Mouse (Mus musculus): ENCODE results near the gene Lmbr1l.
A peak's percentile ranks its signal among the peaks of the same experiment; 100 is the strongest.
"Not testable (repeated sequence)": the region's sequence is repeated elsewhere in the genome, so short reads cannot be mapped to it uniquely, and the experiment has no call there.

The Lmbr1l gene

DNA sequence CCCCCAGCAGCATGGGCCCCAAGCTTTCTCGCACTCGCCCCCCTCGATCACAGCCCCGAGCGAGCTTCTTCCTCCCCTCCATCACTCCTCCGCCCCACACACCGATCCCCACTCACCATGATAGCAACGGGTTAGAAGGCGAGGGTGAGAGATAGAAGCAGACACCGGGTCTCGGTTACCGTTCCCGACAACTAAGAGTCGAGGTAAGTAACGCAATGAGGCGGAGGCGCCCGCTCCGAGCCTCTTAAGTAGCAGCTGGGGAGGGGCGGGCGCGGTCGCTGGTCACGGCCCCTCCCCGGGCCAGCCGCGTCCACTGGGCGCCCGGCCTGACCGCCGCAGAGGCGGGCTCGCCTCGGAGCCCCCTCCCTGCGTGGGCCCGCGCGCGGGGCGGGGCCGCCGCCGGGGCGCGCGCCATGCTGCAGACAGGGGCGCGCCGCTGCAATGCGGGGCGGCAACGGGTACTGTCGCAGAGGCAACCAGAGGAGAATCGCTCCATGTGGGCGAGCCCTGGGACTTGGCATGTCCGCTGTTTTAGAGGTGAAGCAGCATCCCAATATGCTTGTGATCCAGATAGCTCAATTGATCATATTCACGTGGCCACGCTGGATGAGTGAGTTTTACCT is 16.3 kb upstream of the Lmbr1l start, which contains the start of gene Tuba1b:
Gene Tuba1b, minus strand, starts transcription at position 349 of the 623 bp plus-strand sequence.
- DNase-seq: peak; percentile 75 to 80

- peak; percentile 87 to 92 for DNase-seq
These were observed 15.8 kb upstream of the Lmbr1l start for GRCm38 (mm10) chr15:98933833-98934216.

GRCm38 (mm10) chr15:98933004-98933671 is 15.1 kb upstream of the Lmbr1l start:
- DNase-seq: peak in 1 of 2 experiments; percentile 36

GRCm38 (mm10) chr15:98930998-98931397 is 13.0 kb upstream of the Lmbr1l start:
- DNase-seq: no peak

DNA sequence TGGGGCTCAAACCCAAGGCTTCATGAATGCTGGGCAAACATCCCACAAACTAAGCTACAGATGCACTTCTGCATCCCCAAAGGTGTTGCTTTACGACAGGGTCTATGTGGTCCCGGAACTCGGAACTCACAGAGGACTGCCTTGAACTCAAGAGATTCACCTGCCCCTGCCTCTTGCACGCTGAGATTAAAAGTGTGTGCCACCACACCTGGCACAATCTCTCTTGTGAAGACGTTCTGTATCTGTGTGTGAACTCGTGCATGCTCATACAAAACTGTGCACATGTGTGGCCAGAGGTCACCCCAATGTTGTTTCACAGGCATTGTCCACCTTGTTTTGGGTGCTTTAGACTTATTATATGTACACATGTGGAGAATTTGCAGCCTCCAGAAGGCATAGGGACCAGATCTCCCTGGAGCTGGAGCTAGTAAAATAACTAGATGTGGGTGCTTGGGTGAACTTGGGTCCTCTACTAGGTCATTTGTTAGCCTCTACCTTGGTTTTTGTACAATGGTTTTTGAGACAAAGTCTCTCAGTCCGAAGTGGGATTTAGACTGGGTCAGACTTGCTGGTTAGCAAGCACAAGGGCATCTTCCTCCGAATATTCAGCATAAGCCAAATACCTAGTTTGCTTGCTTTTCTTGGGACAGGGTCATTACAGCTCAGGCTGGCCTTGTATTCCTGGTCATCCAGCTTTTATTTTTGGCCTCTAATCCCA is 12.1 kb upstream of the Lmbr1l start:
- DNase-seq: no peak

DNA sequence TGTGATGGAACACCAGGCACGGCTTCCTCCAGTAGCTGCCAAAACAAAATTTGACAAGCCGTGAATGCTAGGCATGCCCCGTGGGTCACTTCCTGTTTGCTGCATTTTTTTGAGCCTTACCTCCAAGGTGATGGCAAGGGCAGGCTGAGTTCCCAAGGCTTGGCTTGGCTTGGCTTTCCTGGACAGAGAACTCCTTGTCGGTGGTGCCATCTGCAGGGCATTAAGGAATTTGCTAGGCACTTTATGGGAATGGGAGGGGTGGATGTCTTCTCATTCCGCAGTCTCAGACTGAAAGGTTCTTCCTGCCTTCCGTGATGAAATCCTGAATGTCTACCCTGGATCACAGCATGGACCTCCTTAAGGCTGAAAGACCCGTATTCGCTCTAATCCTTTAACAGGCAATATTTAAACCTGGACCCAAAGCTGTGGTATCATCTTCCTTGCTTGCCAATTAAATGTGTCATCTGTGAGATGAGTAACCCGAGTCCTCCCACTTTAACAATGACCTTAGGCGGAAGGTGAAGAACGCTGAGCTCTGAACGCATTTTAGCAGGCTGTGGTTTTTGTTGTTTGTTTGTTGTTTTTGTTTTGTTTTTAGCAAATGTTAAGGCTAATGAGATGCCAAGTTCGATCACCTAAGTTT is 10.7 kb upstream of the Lmbr1l start:
- DNase-seq: no peak

- no peak for DNase-seq
These were observed 9.5 kb upstream of the Lmbr1l start for GRCm38 (mm10) chr15:98927566-98927965.

DNA sequence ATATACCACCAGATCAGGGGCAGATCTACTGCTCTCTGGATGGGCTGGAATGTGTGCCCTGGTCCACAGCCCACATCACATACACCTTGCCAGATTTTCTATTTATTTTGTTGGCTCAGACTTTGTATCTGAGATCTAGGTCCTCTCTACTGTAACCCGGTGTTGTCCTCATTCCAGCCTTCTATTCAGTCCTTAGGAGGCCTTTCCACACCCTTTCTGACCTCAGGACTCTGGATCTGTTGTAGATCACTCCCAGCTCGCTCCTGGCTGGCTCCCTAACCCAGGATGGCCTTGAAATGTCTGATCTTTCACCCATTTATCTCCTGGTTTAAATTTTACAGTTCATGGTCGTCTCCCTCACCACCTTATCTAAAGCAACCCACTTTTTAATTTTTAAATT is 6.7 kb upstream of the Lmbr1l start:
- DNase-seq: no peak

- DNase-seq: no peak
These were observed 5.1 kb upstream of the Lmbr1l start for GRCm38 (mm10) chr15:98923031-98923537.

- no peak for DNase-seq
These were observed 4.5 kb upstream of the Lmbr1l start for GRCm38 (mm10) chr15:98922581-98922980.

- DNase-seq: no peak
These were observed 3.5 kb upstream of the Lmbr1l start for GRCm38 (mm10) chr15:98921510-98921909.

DNA sequence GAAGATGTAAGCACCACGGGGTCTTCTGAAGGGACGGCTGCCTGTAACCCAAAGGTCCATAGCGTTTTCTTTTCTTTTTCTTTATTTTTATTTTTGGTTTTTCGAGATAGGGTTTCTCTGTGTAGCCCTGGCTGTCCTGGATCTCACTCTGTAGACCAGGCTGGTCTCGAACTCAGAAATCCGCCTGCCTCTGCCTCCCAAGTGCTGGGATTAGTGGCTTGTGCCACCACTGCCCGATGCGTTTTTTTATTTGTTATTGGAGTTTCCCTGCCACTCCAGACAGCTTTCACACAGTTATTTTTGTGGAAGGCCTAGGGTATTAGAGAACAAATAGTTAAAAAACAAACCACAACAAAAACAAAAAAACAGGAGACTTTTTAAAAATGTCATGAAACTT is 466 bp upstream of the Lmbr1l start:
- not testable (repeated sequence) for DNase-seq

DNA sequence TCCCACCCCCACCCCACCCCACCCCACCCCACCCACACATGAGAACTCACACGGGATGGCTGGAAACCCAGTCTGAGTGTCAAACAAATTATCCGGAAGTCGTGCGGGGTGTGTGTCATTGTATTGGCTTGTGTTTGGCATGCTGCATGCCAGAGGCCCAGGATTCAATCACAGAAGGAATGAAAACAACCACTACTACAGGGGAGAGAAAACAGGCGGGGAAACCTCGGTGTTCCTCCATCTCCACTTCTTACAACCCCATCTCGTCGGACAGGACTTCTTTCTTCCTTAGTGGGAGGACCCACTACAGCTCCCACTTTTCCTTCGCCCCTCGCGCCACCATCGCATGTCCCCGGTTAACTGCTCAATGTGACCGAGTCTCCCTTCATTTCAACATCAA is 940 bp downstream of the Lmbr1l start:
- no peak for DNase-seq

DNA sequence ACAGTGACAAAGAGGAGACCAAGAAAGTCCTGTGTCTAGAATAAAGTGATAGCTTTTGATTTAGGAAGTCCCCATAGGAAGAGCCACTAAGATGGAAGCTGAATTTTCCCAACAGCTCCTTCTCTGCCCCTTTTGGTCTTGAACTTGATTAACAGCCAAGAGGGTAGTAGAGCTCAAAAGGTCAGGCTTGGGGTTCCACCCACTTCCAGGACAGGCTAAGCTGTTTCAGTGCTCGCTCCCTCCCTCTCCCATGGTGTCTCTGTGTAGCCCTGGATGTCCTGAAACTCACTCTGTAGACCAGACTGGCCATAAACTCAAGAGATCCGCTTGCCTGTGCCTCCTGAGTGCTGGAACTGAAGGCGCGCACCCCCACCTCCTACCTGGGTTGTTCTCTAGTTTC is 2.0 kb downstream of the Lmbr1l start:
- DNase-seq: no peak

DNA sequence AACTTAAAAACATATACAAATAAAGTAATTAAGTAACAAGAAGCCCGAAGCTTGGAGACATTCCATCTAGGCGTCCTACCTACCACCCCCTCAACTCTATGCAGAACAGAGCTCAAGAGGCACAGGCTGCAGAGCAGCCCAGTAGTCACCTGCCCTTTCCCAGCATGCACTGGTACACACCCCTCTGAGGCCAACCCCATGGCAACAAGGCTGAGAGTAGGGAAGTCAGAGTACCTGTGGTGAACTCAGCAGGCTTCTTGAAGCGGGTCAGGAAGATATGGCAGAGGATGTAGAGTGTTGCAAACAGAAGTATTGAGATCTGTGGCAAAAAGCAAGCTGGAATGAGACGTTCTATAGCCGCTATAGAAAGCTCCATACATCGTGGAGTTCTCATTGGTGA is 3.1 kb downstream of the Lmbr1l start:
- no peak for DNase-seq

DNA sequence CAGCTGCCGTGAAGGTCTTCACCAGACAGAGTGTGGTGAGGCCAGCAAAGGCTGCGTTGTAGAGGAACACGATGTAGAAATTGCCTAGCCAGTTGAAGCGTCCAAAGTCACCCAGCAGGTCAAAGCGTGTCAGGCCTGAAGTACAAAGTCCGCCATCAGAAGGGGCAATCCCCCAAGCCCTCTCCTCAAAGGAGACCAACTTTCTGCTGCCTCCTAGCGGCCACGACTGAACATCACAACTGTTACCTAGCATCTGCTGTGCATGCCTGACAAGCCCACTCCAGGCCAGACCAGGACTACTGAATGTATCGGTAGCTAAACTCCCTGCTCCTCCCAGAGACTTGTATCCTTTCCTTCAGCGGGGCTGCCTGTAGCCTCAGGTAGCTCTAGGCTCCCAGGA is 13.3 kb downstream of the Lmbr1l start:
- DNase-seq: no peak

DNA sequence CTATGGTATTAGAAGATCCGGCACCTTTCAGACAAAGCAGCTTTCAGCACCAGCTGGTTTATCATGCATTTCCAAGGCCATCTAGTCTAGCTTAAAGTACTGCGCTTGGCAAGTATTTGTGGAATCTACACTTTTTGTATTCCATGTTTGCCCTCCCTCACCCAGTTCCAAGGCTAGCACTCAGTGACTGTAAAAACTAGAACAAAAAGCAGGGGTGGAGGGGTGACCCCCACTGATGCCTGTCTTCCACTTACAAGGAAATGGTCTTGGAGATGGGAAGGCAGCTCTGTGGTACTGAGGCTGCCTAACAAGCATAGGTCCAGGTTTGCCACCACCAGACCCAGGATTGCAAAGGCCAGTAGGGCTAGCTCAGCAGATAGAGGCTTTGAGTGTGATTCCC is 15.4 kb downstream of the Lmbr1l start:
- no peak for DNase-seq

GRCm38 (mm10) chr15:98901530-98901929 is 16.5 kb downstream of the Lmbr1l start:
- no peak for DNase-seq

- DNase-seq: no peak
These were observed 19.9 kb downstream of the Lmbr1l start, which contains the start of gene Dhh for GRCm38 (mm10) chr15:98897928-98898800. Gene Dhh (minus strand): TSS chr15:98898540.

- no peak for DNase-seq
These were observed 20.5 kb downstream of the Lmbr1l start for GRCm38 (mm10) chr15:98897495-98897894.

DNA sequence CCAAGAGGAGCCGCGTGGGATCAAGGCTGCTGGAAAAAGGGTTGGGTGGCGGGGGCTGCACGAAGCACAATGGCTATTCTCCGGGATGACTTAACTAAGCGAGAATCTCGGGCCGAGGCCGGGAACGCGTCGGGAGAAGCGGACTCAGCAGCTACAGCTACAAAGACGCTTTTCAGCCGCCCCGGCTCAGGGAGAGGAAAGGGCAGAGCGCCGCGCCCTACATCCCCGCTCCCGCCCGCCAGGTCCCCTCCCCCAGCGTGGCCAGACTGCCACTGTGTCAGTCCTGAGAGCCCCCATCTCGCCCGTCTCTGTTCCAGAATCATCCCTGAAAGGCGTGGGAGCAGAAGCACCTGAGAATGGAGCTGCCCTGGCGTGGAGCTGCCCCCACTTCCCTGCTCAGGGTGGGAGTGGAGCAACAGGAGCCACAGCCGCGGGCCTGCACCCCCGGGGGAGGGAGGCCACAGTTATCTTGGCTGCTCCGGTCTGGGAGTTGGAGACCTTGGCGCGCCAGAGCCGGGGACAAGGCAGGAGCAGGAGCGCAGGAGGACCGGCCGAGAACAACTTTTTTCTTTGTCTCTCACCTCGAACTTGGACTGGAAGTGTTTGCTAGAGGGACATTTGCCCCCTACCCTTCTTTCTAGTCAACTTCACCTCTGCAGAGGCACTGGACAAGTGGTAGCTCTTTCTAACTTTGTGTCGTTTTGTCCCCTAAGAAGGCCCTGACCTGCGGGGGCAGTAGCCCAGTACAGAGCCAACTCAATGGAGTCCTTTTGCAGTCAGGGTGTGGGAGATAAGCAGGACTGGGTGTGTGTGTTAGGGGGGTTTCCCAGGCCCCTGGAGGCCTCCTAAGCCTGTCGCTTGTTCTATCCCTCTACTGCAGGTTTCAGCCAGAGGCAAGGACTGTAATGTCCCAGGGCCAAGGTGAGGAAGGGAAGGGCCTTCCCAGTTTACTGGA is 22.1 kb downstream of the Lmbr1l start:
- no peak for DNase-seq

All from thymus, adult 18-20 months (tissue).